Mouse (Mus musculus) liver, embryonic 14.5 days (tissue): Measurements from ENCODE around the gene Spire2.
A peak's percentile ranks its signal among the peaks of the same experiment; 100 is the strongest.

ENCODE experiments used
- CTCF ChIP-seq: IDR thresholded peaks from 2 replicates; pipeline ENCODE4 v1.5.1; 2016; ENCODE audit warnings: antibody characterized with exemption, low read depth, control low read depth
- EP300 ChIP-seq: IDR thresholded peaks from 2 replicates; pipeline ENCODE4 v1.6.1; 2016; ENCODE audit warnings: antibody characterized with exemption, low read depth

DNA sequence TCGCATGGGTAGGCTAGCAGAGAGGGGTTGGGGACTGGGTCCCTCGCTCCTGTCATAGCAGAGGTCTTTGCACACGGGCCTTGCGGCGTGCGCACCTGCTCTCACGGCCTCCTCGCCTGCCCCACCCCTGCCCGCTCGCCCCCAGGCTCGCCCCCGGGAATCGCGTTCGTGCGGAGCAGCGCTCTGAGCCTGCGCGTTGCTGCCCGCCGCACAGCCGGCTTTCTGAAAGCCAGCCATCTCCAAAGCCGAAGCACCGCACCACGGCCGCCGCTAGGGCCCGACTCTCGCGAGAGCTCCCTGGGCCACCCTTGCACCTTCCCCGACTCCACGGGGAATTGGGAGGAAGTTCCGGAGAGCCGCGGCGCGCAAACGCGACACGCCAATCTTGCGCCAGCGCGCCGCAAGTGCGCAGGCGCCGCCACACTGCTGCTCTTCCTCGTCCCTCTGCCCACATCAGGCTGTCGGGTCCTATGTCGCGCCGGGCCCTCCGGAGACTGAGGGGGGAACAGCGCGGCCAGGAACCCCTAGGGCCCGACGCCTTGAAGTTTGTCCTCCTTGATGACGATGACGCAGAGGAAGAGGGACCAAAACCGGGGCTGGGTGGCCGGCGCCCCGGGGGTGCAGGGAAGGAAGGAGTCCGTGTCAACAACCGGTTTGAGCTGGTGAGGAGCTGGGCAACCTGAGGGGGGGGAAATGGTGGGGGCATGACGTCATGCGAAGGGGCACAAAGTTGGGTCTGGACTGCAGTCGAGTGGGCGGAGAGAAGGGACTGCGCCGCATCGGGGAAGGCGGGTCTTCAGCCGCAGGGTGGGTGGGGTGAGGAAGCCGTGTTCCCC, 41.1 kb downstream of the Spire2 start, which contains the start of gene Tcf25:
- peak; percentile 65 for TF ChIP-seq CTCF
- TF ChIP-seq EP300: peak; percentile 18; the same call in 1 of the 2 replicates
